Mouse (Mus musculus): Measurements from ENCODE around the gene Eml1. TPM values are rescaled to one million over a fixed set of nuclear protein-coding genes. Genes with fewer than 3 reads are reported as not detected.

Gene Eml1
- polyA plus RNA-seq, 1 experiment, result 0.02 TPM

GRCm38 (mm10) chr12:108403957-108404356, 33.2 kb downstream of the Eml1 start:
- Histone ChIP-seq H3K9me3 (ENCODE audit: control insufficient read depth, low read length) (peaks cover 4% of the 10 kb centered on the region; the same call in 1 of the 2 replicates), H3K36me3 (ENCODE audit: control insufficient read depth) (no peaks in the 10 kb centered on the region), H3K4me3 (replicated peaks) (no peak overlapping the region), H3K27me3 (ENCODE audit: control insufficient read depth) (no peaks in the 10 kb centered on the region; the same call in 1 of the 2 replicates), H3K4me1 (ENCODE audit: control insufficient read depth) (no peaks in the 10 kb centered on the region)
- no peak for TF ChIP-seq TAL1 (IDR thresholded peaks at IDR 0.05; ENCODE audit: low read length)

- H3K4me1 ChIP-seq (ENCODE audit: control insufficient read depth), result no peaks in the 10 kb centered on the region
- peaks cover 4% of the 10 kb centered on the region; the same call in 1 of the 2 replicates for H3K9me3 ChIP-seq (ENCODE audit: control insufficient read depth, low read length)
- no peak for TF ChIP-seq GATA1 (IDR thresholded peaks at IDR 0.05; ENCODE audit: low read length)
- no peak overlapping the region for H3K4me3 ChIP-seq (replicated peaks)
- H3K36me3 ChIP-seq (ENCODE audit: control insufficient read depth), result no peaks in the 10 kb centered on the region
- H3K27me3 ChIP-seq (ENCODE audit: control insufficient read depth), result no peaks in the 10 kb centered on the region; the same call in 1 of the 2 replicates
Observed at GRCm38 (mm10) chr12:108409100-108409499, 38.3 kb downstream of the Eml1 start.

- H3K36me3 ChIP-seq (ENCODE audit: control insufficient read depth), result no peaks in the 10 kb centered on the region
- no peaks in the 10 kb centered on the region for H3K4me1 ChIP-seq (ENCODE audit: control insufficient read depth)
- H3K27me3 ChIP-seq (ENCODE audit: control insufficient read depth), result no peaks in the 10 kb centered on the region
- H3K4me3 ChIP-seq (replicated peaks), result no peak overlapping the region
- TF ChIP-seq GATA1 (IDR thresholded peaks at IDR 0.05; ENCODE audit: low read length), result no peak
- TF ChIP-seq TAL1 (IDR thresholded peaks at IDR 0.05; ENCODE audit: low read length), result no peak
- H3K9me3 ChIP-seq (ENCODE audit: control insufficient read depth, low read length), result no peaks in the 10 kb centered on the region
Observed at GRCm38 (mm10) chr12:108410416-108411208, 39.9 kb downstream of the Eml1 start.

- H3K27me3 ChIP-seq (ENCODE audit: control insufficient read depth), result no peaks in the 10 kb centered on the region
- no peaks in the 10 kb centered on the region for H3K9me3 ChIP-seq (ENCODE audit: control insufficient read depth, low read length)
- TF ChIP-seq TAL1 (IDR thresholded peaks at IDR 0.05; ENCODE audit: low read length) (no peak), GATA1 (IDR thresholded peaks at IDR 0.05; ENCODE audit: low read length) (no peak)
- H3K4me3 ChIP-seq (replicated peaks), result no peak overlapping the region
- H3K4me1 ChIP-seq (ENCODE audit: control insufficient read depth), result no peaks in the 10 kb centered on the region
- no peaks in the 10 kb centered on the region for H3K36me3 ChIP-seq (ENCODE audit: control insufficient read depth)
Observed at GRCm38 (mm10) chr12:108414932-108415331, 44.2 kb downstream of the Eml1 start.

GRCm38 (mm10) chr12:108419570-108419969, 48.8 kb downstream of the Eml1 start:
- Histone ChIP-seq H3K27me3 (ENCODE audit: control insufficient read depth) (peaks cover 37% of the 10 kb centered on the region), H3K36me3 (ENCODE audit: control insufficient read depth) (no peaks in the 10 kb centered on the region), H3K4me1 (ENCODE audit: control insufficient read depth) (peaks cover 9% of the 10 kb centered on the region), H3K4me3 (replicated peaks) (no peak overlapping the region), H3K9me3 (ENCODE audit: control insufficient read depth, low read length) (no peaks in the 10 kb centered on the region)
- no peak for TF ChIP-seq GATA1 (IDR thresholded peaks at IDR 0.05; ENCODE audit: low read length)
- TF ChIP-seq TAL1 (IDR thresholded peaks at IDR 0.05; ENCODE audit: low read length), result no peak

GRCm38 (mm10) chr12:108421477-108421876, 50.7 kb downstream of the Eml1 start:
- peaks cover 48% of the 10 kb centered on the region for H3K27me3 ChIP-seq (ENCODE audit: control insufficient read depth)
- no peaks in the 10 kb centered on the region for H3K9me3 ChIP-seq (ENCODE audit: control insufficient read depth, low read length)
- no peaks in the 10 kb centered on the region for H3K36me3 ChIP-seq (ENCODE audit: control insufficient read depth)
- H3K4me3 ChIP-seq (replicated peaks), result no peak overlapping the region
- TF ChIP-seq TAL1 (IDR thresholded peaks at IDR 0.05; ENCODE audit: low read length), result no peak
- TF ChIP-seq GATA1 (IDR thresholded peaks at IDR 0.05; ENCODE audit: low read length), result no peak
- peaks cover 9% of the 10 kb centered on the region for H3K4me1 ChIP-seq (ENCODE audit: control insufficient read depth)

GRCm38 (mm10) chr12:108422495-108422857, 51.7 kb downstream of the Eml1 start:
- H3K9me3 ChIP-seq (ENCODE audit: control insufficient read depth, low read length), result no peaks in the 10 kb centered on the region

GRCm38 (mm10) chr12:108422858-108423631, 52.3 kb downstream of the Eml1 start:
- Histone ChIP-seq H3K4me3 (replicated peaks) (peak overlapping the region; percentile 52), H3K36me3 (ENCODE audit: control insufficient read depth) (no peaks in the 10 kb centered on the region), H3K27me3 (ENCODE audit: control insufficient read depth) (peaks cover 48% of the 10 kb centered on the region), H3K4me1 (ENCODE audit: control insufficient read depth) (peaks cover 9% of the 10 kb centered on the region), H3K9me3 (ENCODE audit: control insufficient read depth, low read length) (no peaks in the 10 kb centered on the region)
- TF ChIP-seq GATA1 (IDR thresholded peaks at IDR 0.05; ENCODE audit: low read length) (no peak), TAL1 (IDR thresholded peaks at IDR 0.05; ENCODE audit: low read length) (no peak)

More at GRCm38 (mm10) chr12:108422495-108422857, 51.7 kb downstream of the Eml1 start:
- peak overlapping the region; percentile 19 for H3K4me3 ChIP-seq (replicated peaks)
- H3K27me3 ChIP-seq (ENCODE audit: control insufficient read depth), result peaks cover 48% of the 10 kb centered on the region
- TF ChIP-seq TAL1 (IDR thresholded peaks at IDR 0.05; ENCODE audit: low read length), result no peak
- no peak for TF ChIP-seq GATA1 (IDR thresholded peaks at IDR 0.05; ENCODE audit: low read length)
- peaks cover 9% of the 10 kb centered on the region for H3K4me1 ChIP-seq (ENCODE audit: control insufficient read depth)
- H3K36me3 ChIP-seq (ENCODE audit: control insufficient read depth), result no peaks in the 10 kb centered on the region

GRCm38 (mm10) chr12:108430964-108431363, 60.2 kb downstream of the Eml1 start:
- no peaks in the 10 kb centered on the region for H3K4me1 ChIP-seq (ENCODE audit: control insufficient read depth)
- H3K9me3 ChIP-seq (ENCODE audit: control insufficient read depth, low read length), result no peaks in the 10 kb centered on the region
- H3K36me3 ChIP-seq (ENCODE audit: control insufficient read depth), result no peaks in the 10 kb centered on the region
- TF ChIP-seq GATA1 (IDR thresholded peaks at IDR 0.05; ENCODE audit: low read length), result no peak
- TF ChIP-seq TAL1 (IDR thresholded peaks at IDR 0.05; ENCODE audit: low read length), result no peak
- no peaks in the 10 kb centered on the region for H3K27me3 ChIP-seq (ENCODE audit: control insufficient read depth)
- H3K4me3 ChIP-seq (replicated peaks), result no peak overlapping the region

All from erythroblast, embryonic 14.5 days (primary cell).